Comparison of ENCODE assay signal across 16 mouse cellular contexts in genomic region chr14:33533516-33533915, GRCm38 (mm10). TPM values are rescaled to one million over a fixed set of nuclear protein-coding genes. Genes with fewer than 3 reads are reported as not detected.
DNase-seq lines count a peak whose midpoint lies in the region; ATAC-seq lines count a peak whose summit lies in the region.
"Had no signal": no experiment of that assay in that cellular context is flagged by ENCODE, and none has a peak within 500 bp of the region (broad histone marks: within the 10 kb centered on the region; RNA-seq: fewer than 3 reads in every experiment).

No protein-coding gene starts in this region.

- ATAC-seq in kidney, embryonic 16.5 days (ENCODE audit: low FRiP score, low TSS enrichment) = no peak
- ATAC-seq: forebrain, embryonic 13.5 days had no signal

- H3K9ac ChIP-seq in kidney, embryonic 16.5 days (replicated peaks; ENCODE audit: low read length) = no peak overlapping the region
- H3K9ac ChIP-seq: embryonic facial prominence, embryonic 12.5 days; forebrain, embryonic 13.5 days; hindbrain, embryonic 15.5 days; limb, embryonic 12.5 days; midbrain, embryonic 12.5 days had no signal

- 47% methylated on average over 1 of the region's 1 CpGs for WGBS in kidney, embryonic 16.5 days

- H3K9me3 ChIP-seq in kidney, embryonic 16.5 days (ENCODE audit: low read length) = peaks cover 5% of the 10 kb centered on the region; the same call in 1 of the 2 replicates
- H3K9me3 ChIP-seq: embryonic facial prominence, embryonic 12.5 days; forebrain, embryonic 13.5 days; hindbrain, embryonic 15.5 days; limb, embryonic 12.5 days; midbrain, embryonic 12.5 days had no signal

- no peaks in the 10 kb centered on the region for H3K4me1 ChIP-seq in kidney, embryonic 16.5 days (ENCODE audit: insufficient read depth, low read length)
- H3K4me1 ChIP-seq: embryonic facial prominence, embryonic 12.5 days; forebrain, embryonic 13.5 days; hindbrain, embryonic 15.5 days; limb, embryonic 12.5 days; midbrain, embryonic 12.5 days had no signal

- no peaks in the 10 kb centered on the region for H3K36me3 ChIP-seq in kidney, embryonic 16.5 days (ENCODE audit: insufficient read depth, low read length)
- H3K36me3 ChIP-seq: embryonic facial prominence, embryonic 12.5 days; hindbrain, embryonic 15.5 days; limb, embryonic 12.5 days; midbrain, embryonic 12.5 days had no signal

- H3K4me2 ChIP-seq in kidney, embryonic 16.5 days (replicated peaks; ENCODE audit: low read depth, low read length) = no peak overlapping the region
- H3K4me2 ChIP-seq: embryonic facial prominence, embryonic 12.5 days; forebrain, embryonic 13.5 days; hindbrain, embryonic 15.5 days; limb, embryonic 12.5 days; midbrain, embryonic 12.5 days had no signal

- DNase-seq in cerebellum, postnatal 14 days = peak; percentile 34 to 42
- DNase-seq in cerebellum, adult 11-12 months = no peak
- DNase-seq in kidney, postnatal 10 days = peak; percentile 7
- DNase-seq in heart, adult 9 months (ENCODE audit: low spot score in 2 of 2) = peak; percentile 13 to 22
- DNase-seq in lung, postnatal 25 days (ENCODE audit: low spot score) = peak; percentile 2
- DNase-seq in embryo, embryonic 9.5 days (ENCODE audit: extremely low spot score) = no peak
- DNase-seq in ovary, postnatal 36 days (ENCODE audit: low spot score) = no peak
- DNase-seq: cerebellum, adult 18-20 months; gastrocnemius, postnatal 25 days; retina, postnatal 1 day had no signal

- no peaks in the 10 kb centered on the region for H3K27me3 ChIP-seq in kidney, embryonic 16.5 days (ENCODE audit: insufficient read depth, low read length)
- H3K27me3 ChIP-seq: embryonic facial prominence, embryonic 12.5 days; forebrain, embryonic 13.5 days; hindbrain, embryonic 15.5 days; limb, embryonic 12.5 days; midbrain, embryonic 12.5 days had no signal

- H3K27ac ChIP-seq in kidney, embryonic 16.5 days (ENCODE audit: low read length) = no peak overlapping the region
- H3K27ac ChIP-seq: embryonic facial prominence, embryonic 12.5 days; forebrain, embryonic 13.5 days; hindbrain, embryonic 15.5 days; limb, embryonic 12.5 days; midbrain, embryonic 12.5 days had no signal

- no peak overlapping the region for H3K4me3 ChIP-seq in kidney, embryonic 16.5 days (ENCODE audit: low read length)
- H3K4me3 ChIP-seq: embryonic facial prominence, embryonic 12.5 days; forebrain, embryonic 13.5 days; hindbrain, embryonic 15.5 days; limb, embryonic 12.5 days; midbrain, embryonic 12.5 days had no signal

RNA-seq across cellular contexts. Expression of gene Ptpn20, which starts 55.5 kb away (rescaled TPM):
- polyA plus RNA-seq in kidney, embryonic 16.5 days (2015; fragmentation: Nextera tagmentation; extraction: Ambion mirVana) = 0.12 TPM in 1 of 2 replicates, not detected in the other
- polyA plus RNA-seq: limb, embryonic 12.5 days had no signal

Comparison
In these comparisons a context has a peak if more than half of its experiments do, and no peak if none do; other contexts are left out.
1. DNase-seq: peak in cerebellum, postnatal 14 days (2 of 2), kidney, postnatal 10 days (single experiment), heart, adult 9 months (2 of 2) and lung, postnatal 25 days (single experiment); none in cerebellum, adult 11-12 months (single experiment), embryo, embryonic 9.5 days (single experiment) and ovary, postnatal 36 days (single experiment).